Mouse (Mus musculus): ENCODE results near the gene Rab4a.
A peak's percentile ranks its signal among the peaks of the same experiment; 100 is the strongest.
"Not testable (repeated sequence)": the region's sequence is repeated elsewhere in the genome, so short reads cannot be mapped to it uniquely, and the experiment has no call there.

Rab4a gene

GRCm38 (mm10) chr8:123788416-123789170, 17.2 kb upstream of the Rab4a start:
- DNase-seq (ENCODE audit: low spot score), result no peak

DNA sequence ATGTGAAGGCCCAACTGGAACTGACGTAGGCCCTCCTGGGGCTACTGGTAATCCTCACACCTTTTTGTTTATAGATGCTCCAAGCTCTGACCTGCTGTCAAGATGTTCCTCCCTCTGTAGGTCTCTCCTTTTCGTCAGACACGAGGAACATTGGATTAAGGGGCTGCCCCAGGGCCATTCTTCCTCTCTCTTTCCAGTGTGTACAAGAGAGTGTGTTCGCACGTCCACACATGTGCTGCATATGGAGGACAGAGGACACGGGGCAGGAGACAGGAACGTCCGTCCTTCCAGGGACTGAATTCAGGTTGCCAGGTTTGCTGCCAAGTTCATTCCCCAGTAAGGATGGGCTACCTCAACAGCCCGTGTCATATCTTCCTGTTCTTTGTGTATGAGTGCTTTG, 16.3 kb upstream of the Rab4a start:
- no peak for DNase-seq (ENCODE audit: low spot score)

DNA sequence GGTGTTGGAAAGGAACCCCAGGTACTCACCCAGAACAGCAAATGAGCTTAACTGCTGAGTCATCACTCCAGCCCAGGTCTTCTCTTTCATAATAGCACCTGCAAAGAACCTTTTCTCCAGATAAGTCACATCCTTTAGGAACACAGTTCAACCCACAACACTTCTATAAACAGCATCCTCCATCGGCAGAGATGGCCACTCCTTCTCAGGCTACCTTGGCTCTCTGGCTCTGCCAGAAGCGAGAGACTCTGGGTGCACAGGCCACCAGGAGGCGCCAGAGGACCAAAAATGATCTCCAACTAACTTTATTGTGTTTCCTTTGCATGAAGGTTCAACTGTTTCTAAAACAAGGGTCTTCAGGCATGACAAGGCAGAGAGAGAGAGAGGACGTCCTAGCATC, 15.8 kb upstream of the Rab4a start:
- peak; percentile 82 for DNase-seq (ENCODE audit: low spot score)

GRCm38 (mm10) chr8:123791101-123791844, 14.5 kb upstream of the Rab4a start:
- no peak for DNase-seq (ENCODE audit: low spot score)

GRCm38 (mm10) chr8:123791845-123792225, 13.9 kb upstream of the Rab4a start:
- no peak for DNase-seq (ENCODE audit: low spot score)

GRCm38 (mm10) chr8:123793900-123794299, 11.9 kb upstream of the Rab4a start:
- DNase-seq (ENCODE audit: low spot score), result no peak

- no peak for DNase-seq (ENCODE audit: low spot score)
Measured at GRCm38 (mm10) chr8:123794766-123795165, 11.0 kb upstream of the Rab4a start.

DNA sequence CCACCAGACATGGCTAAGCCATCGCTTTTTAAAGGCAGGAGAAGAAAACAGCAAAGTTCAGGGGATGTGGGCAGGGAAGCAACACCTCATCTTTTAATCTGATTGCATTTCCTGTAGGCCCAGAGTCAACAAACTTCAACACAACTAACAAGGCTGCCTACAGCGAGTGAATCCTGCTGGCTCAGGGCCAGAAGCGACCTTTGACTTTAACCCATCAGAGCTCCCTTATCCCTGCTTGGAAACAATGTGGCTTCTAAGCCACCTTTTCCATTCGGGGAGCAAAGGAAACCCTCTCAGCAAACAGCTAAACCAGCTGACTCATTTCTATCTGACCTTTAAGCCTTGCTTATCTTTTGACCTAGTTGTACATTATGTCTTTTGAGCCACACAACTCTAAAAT, 9.0 kb upstream of the Rab4a start:
- peak; percentile 88 for DNase-seq (ENCODE audit: low spot score)

DNA sequence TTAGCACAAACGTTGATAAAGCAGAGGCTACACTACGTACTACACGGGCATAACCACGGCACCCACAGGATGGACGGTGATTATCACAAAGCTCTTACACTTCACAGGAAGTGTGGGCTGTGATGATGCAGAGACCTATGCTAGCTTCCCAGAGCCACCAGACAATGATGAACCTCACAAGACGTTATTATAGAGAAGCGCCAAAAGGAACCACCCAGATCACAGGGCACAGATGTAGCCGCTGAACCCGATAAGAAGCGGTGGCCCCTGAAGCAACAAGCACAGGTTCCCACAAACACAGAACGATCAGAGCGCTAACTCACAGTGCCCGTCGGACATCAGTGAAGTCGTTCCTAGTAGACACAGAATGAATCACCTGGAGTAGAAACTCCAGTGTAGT, 7.9 kb upstream of the Rab4a start:
- DNase-seq (ENCODE audit: low spot score), result no peak

DNA sequence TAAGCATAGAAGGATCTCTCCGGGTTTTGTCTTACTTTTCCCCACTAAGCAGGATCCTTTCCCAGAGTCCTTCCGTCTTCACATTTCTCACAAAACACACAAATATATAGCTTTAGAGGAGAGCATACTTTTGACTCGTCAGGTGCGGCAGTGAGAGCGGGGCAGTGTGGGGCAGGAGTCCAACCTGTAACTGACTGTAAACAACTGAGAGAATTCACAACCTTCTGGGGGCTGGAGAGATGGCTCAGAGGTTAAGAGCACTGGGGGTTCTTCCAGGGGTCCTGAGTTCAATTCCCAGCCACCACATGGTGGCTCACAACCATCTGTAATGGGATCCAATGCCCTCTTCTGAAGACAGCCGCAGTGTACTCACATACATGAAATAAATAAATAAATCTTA, 6.4 kb upstream of the Rab4a start:
- DNase-seq (ENCODE audit: low spot score), result peak; percentile 70

DNA sequence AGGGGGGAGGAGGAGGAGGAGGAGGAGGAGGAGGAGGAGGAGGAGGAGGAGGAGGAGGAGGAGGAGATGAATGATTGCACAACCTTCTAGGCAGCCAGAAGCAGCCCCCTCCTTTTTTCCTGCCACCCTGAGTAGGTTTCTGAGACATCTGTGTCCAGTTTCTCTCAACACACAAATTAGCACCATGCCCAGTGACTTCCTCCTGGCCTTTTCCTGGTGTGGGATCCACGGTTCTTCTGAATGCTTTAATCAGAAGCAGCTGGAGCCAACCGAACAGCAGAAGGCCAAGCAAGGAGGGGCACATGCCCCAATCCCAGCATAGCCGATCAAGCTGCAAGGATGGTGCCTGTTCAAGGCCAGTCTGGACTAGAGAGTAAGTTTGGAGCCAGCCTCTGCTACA, 5.9 kb upstream of the Rab4a start:
- no peak for DNase-seq (ENCODE audit: low spot score)

- no peak for DNase-seq (ENCODE audit: low spot score)
Measured at GRCm38 (mm10) chr8:123800867-123801266, 4.9 kb upstream of the Rab4a start.

DNA sequence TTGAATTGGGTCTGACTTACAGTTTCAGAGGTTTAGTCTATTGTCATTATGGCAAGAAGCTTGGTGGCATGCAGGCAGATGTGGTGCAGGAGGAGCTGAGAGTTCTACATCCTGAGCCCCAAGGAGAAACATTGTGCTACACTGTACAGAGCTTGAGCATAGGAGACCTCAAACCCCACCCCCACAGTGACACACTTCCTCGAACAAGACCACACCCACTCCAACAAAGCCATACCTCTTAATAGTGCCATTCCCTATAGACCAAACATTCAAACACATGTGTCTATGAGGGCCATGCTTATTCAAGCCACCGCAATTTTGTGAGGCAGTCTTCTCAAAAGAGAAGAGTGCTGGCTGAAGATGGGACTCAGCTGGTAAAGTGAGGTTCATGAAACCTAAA, 4.2 kb upstream of the Rab4a start:
- no peak for DNase-seq (ENCODE audit: low spot score)

DNA sequence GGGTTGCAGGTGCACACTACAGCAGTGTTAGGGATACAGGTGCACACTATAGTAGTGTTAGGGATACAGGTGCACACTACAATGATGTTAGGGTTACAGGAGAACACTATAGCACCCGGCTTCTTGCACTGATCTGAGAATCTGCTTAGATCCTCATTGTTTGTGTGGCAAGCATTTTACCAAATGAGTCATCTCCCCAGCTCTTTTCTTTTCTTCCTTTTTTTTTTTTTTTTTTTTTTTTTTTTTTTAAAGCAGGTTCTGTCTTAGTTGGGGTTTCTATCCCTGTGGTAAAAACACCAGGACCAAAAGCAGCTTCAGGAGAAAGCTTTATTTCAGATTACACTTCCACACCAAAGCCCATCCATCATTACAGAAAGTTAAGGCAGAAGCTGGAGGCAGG, 2.1 kb upstream of the Rab4a start:
- DNase-seq (ENCODE audit: low spot score), result no peak

GRCm38 (mm10) chr8:123804586-123804985, 1.2 kb upstream of the Rab4a start:
- DNase-seq (ENCODE audit: low spot score), result no peak

DNA sequence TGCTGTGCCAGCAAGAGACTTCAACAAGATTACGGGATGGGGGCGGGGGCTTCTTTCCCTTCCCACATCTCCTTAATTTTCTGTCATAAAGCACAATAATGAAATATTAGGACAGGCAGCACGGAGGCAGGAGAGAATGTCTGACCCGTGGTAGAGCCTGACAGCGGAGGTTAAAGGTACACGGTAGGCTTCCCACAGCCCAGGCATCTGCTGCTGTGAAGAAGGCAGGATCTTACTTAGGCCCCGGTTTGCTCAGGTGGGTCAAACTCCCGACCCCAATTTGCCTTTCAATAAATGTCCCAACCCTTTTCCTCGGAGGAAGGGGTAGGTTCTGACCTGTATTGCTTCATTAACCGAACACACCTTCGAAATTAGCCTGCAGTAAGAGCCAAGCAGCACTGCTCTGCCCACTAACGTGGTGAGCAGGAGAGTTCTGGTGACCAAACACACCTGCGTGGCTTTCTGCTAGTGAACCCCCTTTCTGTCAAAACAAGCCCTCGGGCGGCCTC, 522 bp upstream of the Rab4a start:
- no peak for DNase-seq (ENCODE audit: low spot score)

GRCm38 (mm10) chr8:123806374-123806935, 670 bp downstream of the Rab4a start:
- DNase-seq (ENCODE audit: low spot score), result no peak

DNA sequence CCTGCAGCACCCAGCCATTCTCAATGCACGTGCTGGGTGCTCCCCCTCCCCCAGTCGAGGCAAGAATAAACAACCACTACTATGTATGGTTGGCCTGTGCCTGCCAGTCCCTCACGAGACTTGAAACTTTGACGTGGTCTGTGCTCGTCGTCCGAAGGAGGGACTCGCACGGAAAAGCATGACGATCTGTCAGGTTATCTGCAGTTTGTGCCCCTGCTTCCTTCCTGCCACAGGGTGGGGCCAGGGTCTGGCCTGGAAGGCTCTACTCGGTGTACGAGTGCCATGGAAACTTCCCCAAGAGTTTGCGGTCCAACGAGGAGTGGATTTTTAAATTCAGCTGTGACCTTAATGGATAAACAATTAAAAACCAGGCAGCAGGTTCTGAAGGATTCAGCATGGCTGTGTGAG, 1.2 kb downstream of the Rab4a start:
- DNase-seq (ENCODE audit: low spot score), result peak; percentile 79

GRCm38 (mm10) chr8:123807852-123808573, 2.2 kb downstream of the Rab4a start:
- no peak for DNase-seq (ENCODE audit: low spot score)

DNA sequence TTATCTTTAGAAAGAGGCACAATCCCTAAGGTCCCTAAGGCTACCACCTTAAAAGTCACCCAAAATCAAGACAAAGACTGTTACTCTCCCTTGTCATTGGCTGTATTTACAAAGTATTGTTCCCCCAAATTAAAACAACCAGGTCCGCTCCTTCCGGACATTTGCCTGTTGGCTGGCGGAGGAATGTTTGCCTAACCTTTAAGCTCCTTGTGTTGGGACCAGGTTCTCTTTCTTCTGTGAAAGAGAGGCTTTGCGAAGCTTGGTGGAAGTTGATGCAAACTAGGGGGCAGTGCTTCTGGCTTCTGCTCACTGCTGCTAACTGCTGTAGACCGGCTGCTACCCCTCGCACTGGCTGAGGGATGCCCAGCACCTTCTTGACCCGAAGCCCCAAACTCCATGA, 2.9 kb downstream of the Rab4a start:
- DNase-seq (ENCODE audit: low spot score), result no peak

DNA sequence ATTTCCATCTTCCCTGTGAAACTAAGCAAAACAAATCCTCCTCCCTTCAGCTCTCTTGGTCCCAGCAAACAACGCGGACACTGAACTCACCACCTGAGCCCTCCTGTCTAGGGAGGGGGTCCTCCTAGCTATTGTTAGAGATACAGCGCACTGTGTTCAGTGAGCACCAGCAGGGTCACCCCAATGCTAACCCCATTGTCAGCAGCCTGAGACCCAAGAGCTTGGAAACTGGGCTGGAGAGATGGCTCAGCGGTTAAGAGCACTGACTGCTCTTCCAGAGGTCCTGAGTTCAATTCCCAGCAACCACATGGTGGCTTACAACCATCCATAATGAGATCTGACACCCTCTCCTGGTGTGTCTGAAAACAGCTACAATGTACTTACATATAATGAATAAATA, 3.6 kb downstream of the Rab4a start:
- DNase-seq (ENCODE audit: low spot score), result not testable (repeated sequence)

DNA sequence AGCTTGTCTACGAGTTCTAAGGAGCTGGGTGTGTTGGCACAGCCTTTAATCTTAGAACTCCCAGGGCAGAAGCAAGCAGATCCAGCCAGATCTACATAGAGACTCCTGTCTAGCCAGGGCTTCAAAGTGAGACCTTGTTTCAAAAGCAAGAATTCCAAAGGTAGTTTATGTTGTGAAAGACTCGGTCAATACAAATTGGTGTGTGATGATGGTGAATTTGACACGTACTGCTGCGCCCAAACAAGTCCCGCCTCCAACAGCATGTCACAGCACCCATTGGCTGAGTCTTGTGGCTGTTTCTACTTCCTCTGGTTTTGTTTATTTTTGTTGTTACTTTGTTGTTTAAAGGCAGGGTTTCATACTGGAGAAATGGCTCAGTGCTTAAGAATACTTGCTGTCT, 6.4 kb downstream of the Rab4a start:
- no peak for DNase-seq (ENCODE audit: low spot score)

All from yolk sac, embryonic 10.5 days (tissue).